Mouse (Mus musculus): ENCODE measurements around the gene Iffo1.

Iffo1 gene

DNA sequence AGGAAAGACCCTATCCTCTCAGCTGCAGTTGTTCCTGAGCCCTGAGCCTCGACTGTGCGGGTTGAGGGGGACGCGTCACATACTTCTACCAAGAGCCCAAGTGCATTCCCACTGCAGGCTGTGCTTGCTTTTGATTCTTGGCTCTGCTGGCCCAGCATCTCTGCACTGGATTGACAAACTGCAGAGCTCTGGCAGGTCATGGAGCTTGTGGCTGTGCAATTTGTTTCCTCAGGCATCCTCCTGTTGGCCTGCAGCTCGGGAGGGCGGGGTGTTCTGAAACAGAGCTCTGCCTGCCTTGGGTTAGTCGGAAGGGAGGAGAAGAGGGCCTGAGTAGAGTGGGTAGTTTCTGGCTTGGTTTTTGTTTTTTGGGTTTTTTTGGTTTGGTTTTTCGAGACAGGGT lies 2.6 kb upstream of the Iffo1 start:
- no peak for DNase-seq (ENCODE audit: low spot score)

DNA sequence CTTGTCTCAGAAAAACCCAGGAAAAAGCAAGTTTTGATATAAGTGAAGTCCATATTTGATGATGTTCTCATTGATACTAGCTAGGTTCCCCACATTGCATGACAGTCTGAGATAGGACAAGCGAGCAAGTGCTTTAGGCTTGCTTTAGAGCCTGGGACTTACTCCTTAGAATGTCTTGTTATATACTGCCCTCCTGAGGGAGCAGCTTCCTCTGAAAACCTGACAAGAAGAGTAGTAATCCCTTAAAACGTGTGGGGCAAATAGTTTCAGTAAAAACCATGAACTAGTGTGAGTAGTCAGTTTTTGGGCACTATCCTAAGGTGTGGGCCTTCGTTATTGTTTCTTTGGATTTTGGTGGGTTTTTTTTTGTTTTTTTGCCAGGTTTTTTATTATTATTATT lies 1.9 kb upstream of the Iffo1 start:
- DNase-seq (ENCODE audit: low spot score): no peak

DNA sequence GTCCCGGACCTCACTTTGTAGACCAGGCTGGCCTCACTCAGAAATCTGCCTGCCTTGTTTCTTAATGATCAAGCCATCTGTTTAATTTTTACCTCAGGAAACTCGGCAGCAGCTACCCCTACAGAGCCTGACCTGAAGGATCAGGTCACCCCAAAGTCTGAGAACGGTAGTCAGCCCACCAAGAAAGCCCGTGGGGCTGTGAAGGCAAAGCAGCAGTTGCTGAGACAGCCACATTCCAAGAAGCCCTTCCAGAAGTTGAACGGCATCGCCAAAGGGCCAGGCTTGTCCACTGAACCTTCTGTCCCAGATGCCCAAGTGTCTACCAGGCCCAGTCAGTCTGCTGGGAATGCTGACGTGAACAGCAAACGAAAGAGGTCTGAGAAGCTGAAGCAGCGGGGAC lies 1.1 kb upstream of the Iffo1 start:
- DNase-seq (ENCODE audit: low spot score): no peak

DNA sequence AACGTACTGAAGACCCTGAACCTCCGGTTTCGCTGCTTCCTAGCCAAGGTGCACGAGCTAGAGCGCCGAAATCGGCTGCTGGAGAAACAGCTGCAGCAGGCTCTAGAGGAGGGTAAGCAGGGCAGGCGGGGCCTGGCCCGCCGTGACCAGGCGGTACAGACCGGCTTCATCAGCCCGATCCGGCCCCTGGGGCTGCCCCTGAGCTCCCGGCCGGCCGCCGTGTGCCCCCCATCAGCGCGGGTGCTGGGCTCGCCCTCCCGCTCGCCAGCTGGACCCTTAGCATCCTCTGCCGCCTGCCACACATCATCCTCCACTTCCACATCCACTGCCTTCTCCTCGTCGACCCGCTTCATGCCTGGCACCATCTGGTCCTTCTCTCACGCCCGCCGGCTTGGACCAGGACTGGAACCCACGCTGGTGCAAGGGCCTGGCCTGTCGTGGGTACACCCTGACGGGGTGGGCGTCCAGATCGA lies 474 bp downstream of the Iffo1 start:
- no peak for DNase-seq (ENCODE audit: low spot score)

DNA sequence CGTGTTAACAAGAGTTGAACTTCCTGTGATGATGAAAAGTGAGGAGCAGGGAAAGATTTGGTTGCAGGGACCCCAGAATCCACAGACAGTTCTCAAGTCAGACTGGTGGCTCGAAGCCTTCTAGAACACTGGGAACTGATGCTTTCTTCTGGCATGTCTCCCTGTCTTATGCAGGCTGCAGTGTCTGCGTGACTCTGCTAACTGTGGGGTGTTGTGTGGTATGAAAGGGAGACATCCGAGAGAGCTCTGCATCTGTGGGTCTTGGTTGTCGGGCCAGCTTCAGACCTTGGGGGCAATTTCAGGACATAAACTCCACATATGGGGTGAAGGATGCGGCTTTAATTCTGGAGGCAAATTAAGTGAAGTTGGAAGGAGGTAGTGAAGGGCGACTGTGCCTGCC lies 1.1 kb downstream of the Iffo1 start:
- no peak for DNase-seq (ENCODE audit: low spot score)

DNA sequence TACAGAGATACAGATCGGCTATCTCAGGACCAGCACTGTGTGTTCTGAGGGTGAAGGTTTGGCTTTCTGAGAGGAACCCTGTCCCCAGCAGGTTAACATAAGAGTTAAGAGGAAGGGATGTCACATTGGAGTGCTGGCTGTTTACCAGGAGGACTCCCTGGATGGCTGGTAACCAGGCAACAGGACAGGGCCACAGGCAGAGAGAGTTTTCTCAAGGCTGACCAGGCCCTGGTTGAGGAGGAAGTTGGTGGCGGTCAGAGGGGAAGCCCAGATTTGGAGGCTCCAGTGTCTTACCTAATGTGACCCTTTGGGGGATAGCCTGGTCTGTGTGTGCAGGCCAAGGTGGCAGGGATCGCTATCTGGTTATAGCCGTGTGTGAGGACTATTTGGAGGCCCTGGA lies 1.8 kb downstream of the Iffo1 start:
- peak; percentile 55 for DNase-seq (ENCODE audit: low spot score)

DNA sequence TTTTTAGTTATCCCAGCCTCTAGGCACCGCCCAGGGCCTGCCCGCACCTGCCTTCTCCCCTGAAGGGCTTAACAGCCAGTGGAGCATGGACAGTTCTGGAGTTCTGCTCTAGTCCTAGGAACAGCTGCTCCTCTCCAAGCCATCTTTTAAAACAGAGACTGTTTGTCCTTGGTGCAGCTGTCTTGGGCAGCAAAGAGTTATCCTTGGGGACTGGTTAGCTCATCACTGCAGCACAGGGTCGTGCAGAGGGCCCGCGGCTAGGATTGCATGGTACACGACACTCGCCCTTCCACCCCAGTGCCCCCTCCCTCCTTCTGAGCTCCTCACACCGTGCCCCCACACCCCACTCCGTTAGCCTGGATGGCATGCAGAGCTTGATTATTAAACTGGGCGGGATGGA lies 2.3 kb downstream of the Iffo1 start:
- no peak for DNase-seq (ENCODE audit: low spot score)

DNA sequence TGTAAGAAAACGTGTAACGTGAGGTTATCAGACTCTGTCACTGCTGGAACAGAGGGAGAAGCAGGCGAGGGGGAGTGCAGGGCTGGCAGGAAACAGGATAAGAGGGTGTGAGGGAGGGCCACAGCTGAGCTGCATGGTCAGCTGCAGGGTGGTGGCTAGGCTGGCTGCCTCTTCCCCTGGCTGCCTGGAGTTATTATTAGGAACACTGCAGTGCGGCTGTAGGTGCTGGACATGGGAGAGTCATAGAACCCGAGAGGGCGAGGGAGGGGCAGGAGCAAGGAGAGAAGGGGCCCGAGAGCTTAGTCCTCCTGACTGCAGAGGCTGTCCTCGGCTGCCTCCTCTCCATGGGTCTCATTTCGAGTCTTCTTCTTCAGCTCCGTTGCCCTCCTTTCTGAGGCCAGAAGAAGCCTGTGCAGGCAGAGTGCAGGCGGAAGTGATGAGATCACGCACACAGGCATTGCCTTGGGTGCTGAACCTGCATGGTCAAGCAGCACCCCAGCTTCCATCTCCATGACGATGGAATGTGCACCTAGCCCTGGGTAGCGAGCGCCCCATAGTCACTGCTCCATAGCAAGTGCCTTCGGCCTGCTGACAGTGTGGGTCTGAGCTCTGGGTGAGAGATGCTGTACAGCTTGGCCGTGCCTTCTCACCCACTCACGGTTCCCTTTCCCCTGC lies 3.3 kb downstream of the Iffo1 start:
- no peak for DNase-seq (ENCODE audit: low spot score)

DNA sequence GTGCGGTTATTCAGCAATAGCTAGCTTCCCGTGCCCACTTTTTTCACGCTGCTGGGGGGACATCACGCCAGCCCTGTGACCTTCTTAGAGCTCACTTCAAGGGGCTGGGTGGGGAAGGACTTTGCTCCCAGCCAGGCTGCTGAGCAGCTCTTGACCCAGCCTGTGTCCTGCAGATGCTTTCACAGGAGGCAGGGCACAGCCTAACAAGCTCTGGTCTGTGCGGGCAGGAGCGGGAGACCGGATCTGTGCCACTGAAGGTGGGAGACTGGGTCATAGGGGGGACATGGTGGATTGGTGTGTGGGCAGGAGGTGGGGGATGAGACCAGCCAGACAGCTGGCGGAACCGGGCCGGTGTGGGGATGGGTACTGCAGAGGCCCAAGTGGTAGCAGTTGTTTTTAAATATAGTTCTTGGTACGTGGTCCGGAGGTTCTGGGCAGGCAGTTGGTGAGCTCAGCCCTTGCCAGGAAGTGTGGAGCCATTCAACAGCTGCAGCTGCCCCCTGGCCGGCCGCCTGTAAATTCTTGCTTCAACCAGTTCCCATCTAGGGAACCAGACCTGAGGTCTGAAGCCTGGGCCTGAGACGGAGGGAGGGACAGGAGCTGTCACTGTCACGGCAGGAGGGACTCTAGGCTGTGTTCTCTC lies 4.0 kb downstream of the Iffo1 start:
- DNase-seq (ENCODE audit: low spot score): no peak

DNA sequence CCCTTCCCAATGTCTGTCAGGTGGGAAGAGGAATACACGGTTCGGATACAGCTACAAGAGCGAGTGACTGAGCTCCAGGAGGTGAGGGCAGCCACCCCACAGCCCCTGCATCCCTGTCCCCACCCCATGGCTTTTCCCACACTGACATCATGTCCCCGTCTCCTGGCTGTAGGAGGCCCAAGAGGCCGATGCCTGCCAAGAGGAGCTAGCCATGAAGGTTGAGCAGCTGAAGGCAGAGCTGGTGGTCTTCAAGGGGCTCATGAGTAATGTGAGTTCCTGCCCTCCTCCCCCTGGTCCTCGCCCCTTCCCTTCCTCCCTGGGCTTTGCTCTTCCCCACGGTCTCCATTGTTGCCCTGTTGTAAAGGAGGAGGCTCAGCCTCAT lies 4.5 kb downstream of the Iffo1 start:
- DNase-seq (ENCODE audit: low spot score): no peak

DNA sequence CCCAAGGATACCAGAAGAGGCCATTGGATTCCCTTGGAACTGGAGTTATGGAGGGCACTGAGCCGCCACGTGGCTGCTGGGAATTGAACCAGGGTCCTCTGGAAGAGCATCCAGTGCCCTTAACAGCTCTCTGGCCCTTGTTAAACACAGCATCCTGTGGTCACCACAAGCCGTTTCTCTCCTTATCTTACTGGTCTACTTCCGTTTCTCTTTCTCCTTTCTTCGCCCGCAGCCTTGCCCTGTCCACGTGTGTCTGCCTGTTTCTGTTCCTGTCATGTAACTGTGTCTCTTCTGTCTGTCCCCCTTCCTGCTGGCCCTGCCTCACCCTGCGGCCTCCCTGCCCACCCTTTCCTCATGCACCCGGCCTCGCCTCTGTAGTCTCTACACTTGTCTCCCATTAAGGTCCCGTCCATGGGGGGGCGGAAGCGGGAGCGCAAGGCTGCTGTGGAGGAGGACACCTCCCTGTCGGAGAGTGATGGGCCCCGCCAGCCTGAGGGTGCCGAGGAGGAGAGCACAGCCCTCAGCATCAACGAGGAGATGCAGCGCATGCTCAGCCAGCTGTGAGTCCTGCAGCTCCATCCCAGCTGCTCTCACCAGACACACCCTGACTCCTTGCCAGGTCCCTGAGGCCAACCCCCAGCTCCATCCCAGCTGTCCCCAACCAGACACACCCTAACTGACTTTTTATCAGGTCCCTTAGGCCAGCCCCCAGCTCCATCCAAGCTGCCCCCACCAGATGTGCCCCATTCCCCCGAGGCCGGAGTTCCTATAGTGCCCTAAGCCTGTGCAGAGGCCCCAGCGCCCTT lies 7.4 kb downstream of the Iffo1 start:
- DNase-seq (ENCODE audit: low spot score): no peak

DNA sequence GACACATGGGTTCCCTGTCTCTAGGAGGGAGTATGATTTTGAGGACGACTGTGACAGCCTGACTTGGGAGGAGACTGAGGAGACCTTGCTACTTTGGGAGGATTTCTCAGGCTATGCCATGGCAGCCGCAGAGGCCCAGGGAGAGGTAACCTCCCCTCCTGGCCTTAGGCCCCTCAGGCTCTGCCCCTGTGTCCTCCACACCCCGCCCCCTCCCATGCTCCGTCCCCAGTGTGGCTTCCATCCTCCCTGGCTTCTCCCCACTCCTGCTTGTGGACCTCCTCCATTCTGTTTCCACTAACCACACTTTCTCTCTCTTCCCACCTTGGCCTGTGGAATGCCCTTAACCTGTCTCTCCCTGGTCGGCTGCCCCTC lies 8.0 kb downstream of the Iffo1 start:
- DNase-seq (ENCODE audit: low spot score): no peak

DNA sequence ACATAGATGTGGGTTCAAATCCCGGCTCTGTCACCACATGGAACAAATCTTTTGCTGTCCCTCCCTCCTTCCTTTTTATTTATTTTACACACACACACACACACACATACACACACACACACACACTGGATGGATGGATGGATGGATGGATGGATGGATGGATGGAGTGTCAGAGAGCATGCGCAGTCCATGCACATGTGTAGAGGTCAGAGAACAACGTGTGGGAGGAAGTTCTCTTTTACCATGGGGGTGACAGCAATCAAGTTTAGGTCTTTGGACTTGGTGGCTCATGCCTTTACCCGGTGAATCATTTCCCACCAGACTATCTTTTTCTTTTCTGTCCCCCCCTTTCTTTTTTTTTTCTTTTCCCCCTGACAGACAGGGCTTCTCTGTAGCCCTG lies 8.6 kb downstream of the Iffo1 start:
- no peak for DNase-seq (ENCODE audit: low spot score)

DNA sequence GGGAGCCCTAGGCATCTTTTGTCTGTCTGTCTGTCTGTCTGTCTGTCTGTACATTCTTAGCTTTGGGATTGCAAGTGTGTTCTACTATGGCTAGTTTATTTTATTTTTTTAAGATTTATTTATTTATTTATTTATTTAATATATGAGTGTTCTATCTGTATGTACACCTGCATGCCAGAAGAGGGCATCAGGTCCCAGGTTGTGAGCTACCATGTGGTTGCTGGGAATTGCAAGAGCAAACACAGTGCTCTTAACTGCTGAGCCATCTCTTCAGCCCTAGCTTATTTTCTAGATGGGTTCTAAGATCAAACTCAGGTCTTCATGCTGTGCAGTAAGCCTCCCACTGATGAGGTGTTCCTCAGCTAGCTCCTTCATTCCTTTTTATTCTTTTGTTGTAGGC lies 9.5 kb downstream of the Iffo1 start:
- no peak for DNase-seq (ENCODE audit: low spot score)

DNA sequence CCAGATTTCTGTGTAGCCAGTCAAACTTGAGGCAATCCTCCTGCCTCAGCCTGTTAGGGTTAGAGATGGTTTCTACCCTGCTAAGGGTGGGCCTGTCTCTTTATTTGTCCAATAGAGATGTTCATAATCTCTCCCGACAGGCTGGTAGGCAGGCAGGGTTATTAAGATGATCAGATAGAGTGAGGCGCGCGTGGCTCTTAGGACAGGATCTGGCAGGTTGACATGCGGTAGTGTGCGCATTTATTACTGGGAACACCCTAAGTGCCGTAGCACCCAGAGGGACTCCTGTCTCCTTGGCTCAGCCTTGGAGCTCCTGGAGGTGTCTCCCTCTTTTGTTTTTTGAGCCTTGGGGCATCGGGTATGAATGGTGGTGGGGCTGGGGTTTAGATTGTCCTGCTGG lies 10.2 kb downstream of the Iffo1 start:
- DNase-seq (ENCODE audit: low spot score): no peak

DNA sequence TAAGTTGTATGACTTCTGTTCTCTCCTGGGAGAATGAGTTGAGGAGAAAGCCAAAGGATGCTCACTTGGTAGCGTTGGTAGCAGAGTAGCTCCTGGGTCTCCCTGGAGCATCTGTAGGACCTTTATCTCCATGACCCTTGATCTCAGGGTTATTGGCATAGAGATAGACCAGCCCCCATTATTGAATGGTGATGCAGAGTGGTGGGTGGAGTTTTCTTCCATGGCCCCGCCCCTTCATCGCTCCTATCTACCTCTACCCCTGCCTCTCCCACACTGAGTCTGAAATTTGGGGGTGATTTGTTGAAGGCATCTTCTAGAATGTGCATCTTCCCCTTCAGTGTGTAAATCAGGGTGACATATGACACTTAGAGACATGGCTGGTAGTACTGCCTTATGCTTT lies 11.4 kb downstream of the Iffo1 start:
- DNase-seq (ENCODE audit: low spot score): no peak

DNA sequence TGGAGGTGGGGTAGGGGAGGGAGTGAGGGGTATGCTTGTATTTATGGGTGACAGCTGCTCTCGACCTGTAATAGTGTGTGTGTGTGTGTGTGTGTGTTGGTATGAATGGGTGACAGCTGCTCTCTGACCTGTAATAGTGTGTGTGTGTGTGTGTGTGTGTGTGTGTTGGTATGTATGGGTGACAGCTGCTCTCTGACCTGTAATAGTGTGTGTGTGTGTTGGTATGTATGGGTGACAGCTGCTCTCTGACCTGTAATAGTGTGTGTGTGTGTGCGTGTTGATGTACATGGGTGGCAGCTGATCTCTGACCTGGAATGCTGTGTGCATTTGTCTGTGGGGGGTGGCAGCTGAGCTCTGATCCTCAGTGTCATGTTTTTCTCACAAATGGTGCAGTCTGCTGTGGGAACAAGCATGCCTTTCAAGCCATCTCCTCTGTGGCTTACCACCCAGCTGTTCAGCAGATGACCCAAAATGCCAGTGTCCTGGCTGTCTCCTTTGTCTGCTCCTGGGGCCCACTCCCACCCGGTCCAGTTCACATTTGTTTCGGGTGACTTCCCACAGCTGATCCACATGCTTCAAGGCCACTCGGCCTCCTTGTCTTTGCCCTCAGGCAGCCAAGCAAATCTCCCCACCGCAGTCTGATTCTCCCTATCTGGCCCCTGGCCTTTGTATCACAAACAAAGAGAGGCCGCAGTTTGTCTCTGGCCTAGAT lies 12.0 kb downstream of the Iffo1 start:
- DNase-seq (ENCODE audit: low spot score): no peak

DNA sequence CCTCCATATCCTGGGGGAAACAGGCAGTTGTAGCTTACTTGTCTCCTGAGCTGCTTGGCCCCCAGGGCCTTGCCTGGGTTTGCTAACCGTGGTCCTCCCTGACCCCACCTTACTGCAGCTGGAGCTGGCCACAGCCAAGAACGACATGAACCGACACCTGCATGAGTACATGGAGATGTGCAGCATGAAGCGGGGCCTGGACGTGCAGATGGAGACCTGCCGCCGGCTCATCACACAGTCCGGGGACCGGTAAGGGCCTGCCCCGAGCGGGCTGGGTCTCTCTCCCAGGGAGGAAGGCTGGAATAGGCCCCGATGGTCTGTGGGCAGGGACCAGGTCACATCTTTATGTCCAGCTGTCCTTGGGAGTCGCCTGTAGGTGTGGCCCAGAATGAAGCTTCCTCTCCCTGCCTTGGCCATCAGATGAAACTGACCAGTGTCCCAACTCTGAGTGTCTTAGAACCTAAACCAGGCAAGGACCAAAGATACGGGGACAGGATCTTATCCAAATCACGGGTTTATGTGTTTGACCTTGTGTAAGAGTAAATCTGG lies 14.0 kb downstream of the Iffo1 start:
- no peak for DNase-seq (ENCODE audit: low spot score)

DNA sequence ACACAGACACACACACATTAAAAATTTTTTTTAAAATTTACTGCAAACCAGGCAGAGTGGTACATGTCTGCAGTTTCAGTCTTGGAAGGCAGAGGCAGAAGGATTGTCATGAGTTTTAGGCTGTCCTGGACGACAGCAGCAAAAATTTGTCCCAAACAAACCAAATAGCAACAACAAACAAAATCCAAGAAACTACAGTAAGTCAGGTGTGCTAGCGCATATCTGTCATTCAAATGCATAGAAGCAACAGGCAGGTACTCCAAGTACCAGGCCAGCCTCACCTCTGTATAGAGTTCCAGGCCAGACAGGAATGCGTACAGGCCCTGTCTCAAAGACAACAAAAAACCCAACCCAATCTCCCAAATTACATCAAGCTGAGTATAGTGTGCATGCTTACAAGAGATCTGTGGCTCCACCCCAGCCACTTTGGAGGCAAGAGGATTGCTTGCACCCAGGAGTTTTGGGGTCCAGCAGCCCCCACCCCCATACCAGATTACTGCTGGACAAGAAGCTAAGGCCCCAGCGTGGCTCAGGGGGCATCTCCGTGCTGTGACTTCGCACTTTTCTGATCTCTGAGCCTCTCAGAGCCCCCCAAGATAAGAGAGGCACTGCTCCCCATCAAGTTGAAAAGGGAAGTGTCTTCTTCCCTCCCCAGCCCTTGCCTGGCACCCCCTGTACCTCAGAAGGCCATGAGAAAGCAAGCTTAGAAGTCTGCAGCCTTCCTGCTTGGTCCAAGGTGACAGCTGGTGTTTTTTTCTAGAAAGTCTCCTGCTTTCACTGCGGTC lies 14.9 kb downstream of the Iffo1 start:
- no peak for DNase-seq (ENCODE audit: low spot score)

DNA sequence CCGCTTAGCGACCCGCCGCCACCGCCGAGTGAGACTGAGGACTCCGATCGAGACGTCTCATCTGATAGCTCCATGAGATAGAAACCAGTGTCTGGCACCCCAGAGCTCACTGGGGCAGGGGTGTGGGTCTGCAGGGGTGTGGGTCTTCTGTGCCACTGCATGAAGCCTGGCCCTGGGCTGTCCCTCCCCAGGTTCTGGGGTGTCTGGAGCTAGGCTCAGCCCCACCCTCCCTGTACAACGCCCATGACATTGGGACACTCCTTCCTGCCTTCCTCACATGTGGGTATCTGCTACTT lies 15.5 kb downstream of the Iffo1 start:
- DNase-seq (ENCODE audit: low spot score): no peak

DNA sequence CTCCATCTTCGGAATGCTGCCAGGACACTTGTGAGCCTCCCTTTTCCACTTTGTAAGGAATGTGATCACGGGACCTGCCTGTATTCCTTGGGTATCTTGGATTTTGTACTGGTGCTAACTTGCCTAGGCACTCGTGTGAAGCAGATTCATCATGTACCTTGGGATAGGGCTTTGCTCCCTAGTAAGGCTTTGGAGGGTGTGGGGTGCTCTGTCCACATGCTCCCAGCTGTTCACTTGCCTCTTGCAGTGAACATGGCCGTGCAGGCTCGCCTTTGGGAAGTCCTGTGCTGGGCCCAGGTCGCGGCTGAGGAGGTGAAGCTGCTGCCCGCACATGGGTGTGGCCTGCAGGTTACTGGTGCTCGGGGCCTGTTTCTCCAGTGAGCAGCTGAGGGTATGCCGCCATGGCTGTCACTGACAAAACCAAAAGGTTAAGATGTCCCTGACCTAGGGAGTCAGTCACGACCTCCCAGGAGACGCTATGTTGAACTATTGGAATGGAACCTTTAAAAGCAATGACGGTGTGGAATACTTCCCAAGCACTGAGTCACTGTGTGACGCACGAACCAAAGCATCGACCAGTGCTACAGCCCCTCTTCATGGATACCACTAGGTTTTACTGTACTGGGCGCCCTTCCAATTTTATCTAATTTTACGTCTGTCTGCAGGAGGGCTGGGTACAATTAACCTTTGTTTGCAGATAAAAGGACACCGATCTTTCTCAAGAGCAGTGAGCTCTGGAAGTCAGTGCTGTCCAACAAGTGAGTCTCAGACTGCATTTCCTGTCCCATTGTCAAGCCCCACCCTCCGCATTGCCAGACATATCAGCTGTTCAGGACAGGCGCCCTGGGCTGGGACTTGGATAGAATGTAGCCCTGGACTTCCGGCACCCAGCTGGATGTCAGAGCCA lies 16.1 kb downstream of the Iffo1 start:
- DNase-seq (ENCODE audit: low spot score): peak; percentile 78

Measured in lung, postnatal 25 days (tissue).